Mouse (Mus musculus) neutrophil, adult 83 days (primary cell): ENCODE results near the gene Dip2a. TPM values are rescaled to one million over a fixed set of nuclear protein-coding genes. Genes with fewer than 3 reads are reported as not detected.

ENCODE experiments used
- total RNA-seq, 2 experiments: library from RNA; stranded (reverse); gene quantifications; one replicate each; pipeline ENCODE4 v1.2.4; 2023

Gene Dip2a
- 1 to 10 TPM; 5.8 to 5.9 TPM for total RNA-seq

GRCm38 (mm10) chr10:76344711-76345539 lies at the start of gene Dip2a:
Gene Dip2a (minus strand): TSS chr10:76345291.

GRCm38 (mm10) chr10:76253536-76253935 lies 91.6 kb downstream of the Dip2a start, which contains the start of gene S100b:
Gene S100b (plus strand): TSS chr10:76253853.

GRCm38 (mm10) chr10:76237341-76238225 lies 107.5 kb downstream of the Dip2a start, which contains the start of gene Prmt2:
Gene Prmt2 (minus strand): TSS chr10:76237865.

Other genes with a start within 250 kb of the Dip2a start
- not detected for gene Slc5a4b, start 234.3 kb downstream of the Dip2a start, total RNA-seq
- gene Slc5a4a, start 197.8 kb downstream of the Dip2a start, total RNA-seq = not detected
- 1 to 10 TPM; 1.3 to 1.6 TPM for gene Prmt2, start 107.4 kb downstream of the Dip2a start, total RNA-seq
- not detected for gene S100b, start 91.4 kb downstream of the Dip2a start, total RNA-seq
- 10 to 100 TPM in 1 of 2 experiments, 1 to 10 TPM in 1; 4.2 to 24.1 TPM for gene AC141477.1, start 95.2 kb upstream of the Dip2a start, total RNA-seq
- 10 to 100 TPM; 34.6 to 40.1 TPM for gene Pcnt, start 97.5 kb upstream of the Dip2a start, total RNA-seq
- gene 2610028H24Rik, start 103.8 kb upstream of the Dip2a start, total RNA-seq = not detected
- 10 to 100 TPM; 48.0 to 48.6 TPM for gene Mcm3ap, start 123.6 kb upstream of the Dip2a start, total RNA-seq
- 1 to 10 TPM in 1 of 2 experiments, under 1 TPM in 1; 0.88 to 1.2 TPM for gene Ybey, start 123.8 kb upstream of the Dip2a start, total RNA-seq
- gene Lss, start 186.3 kb upstream of the Dip2a start, total RNA-seq = 1 to 10 TPM; 4.4 to 5.6 TPM
- not detected for gene Spatc1l, start 217.0 kb upstream of the Dip2a start, total RNA-seq
- not detected for gene Ftcd, start 230.4 kb upstream of the Dip2a start, total RNA-seq